Mouse (Mus musculus) heart, embryonic 15.5 days (tissue): ENCODE data around the gene Gm10974. TPM values are rescaled to one million over a fixed set of nuclear protein-coding genes. Genes with fewer than 3 reads are reported as not detected.

Experiments used
- ATAC-seq: fragments of 200-750 bp; cut with Nextera tagmentation; replicated peaks from 2 replicates; pipeline ENCODE4 v1.8.0; 2017; ENCODE audit warnings: low read depth, moderate TSS enrichment; ENCODE audit not compliant: insufficient number of reproducible peaks, insufficient read depth, low FRiP score
- H3K27ac ChIP-seq: fragments of 300-500 bp; sonication (generic); 2 replicates; pipeline ENCODE4 v1.5.1; 2015; ENCODE audit warnings: mild to moderate bottlenecking, inconsistent platforms
- H3K27me3 ChIP-seq: fragments of 300-500 bp; sonication (generic); 2 replicates; pipeline ENCODE4 v1.6.1; 2015; ENCODE audit warnings: inconsistent platforms
- H3K36me3 ChIP-seq: fragments of 300-500 bp; sonication (generic); 2 replicates; pipeline ENCODE4 v1.6.1; 2015; ENCODE audit warnings: mild to moderate bottlenecking, inconsistent platforms
- H3K4me1 ChIP-seq: fragments of 300-500 bp; sonication (generic); replicated peaks from 2 replicates; pipeline ENCODE4 v1.6.1; 2015; ENCODE audit warnings: inconsistent platforms
- H3K4me2 ChIP-seq: fragments of 300-500 bp; sonication (generic); 2 replicates; pipeline ENCODE4 v1.6.1; 2015; ENCODE audit warnings: inconsistent platforms, mild to moderate bottlenecking, moderate library complexity
- H3K4me3 ChIP-seq: fragments of 300-500 bp; sonication (generic); 2 replicates; pipeline ENCODE4 v1.5.1; 2015; ENCODE audit warnings: mild to moderate bottlenecking, inconsistent platforms
- H3K9ac ChIP-seq: fragments of 300-500 bp; sonication (generic); 2 replicates; pipeline ENCODE4 v1.6.1; 2015; ENCODE audit warnings: mild to moderate bottlenecking, inconsistent platforms
- H3K9me3 ChIP-seq: fragments of 300-500 bp; sonication (generic); replicated peaks from 2 replicates; pipeline ENCODE4 v1.6.1; 2016; ENCODE audit warnings: inconsistent platforms
- WGBS: fragments of 180-500 bp; shearing (Covaris S2); methylation state at CpG from one replicate; pipeline ENCODE4 v1.1.7; 2015; ENCODE audit warnings: mixed read lengths; 5-methylcytosine and 5-hydroxymethylcytosine counted together
- polyA plus RNA-seq: library from polyadenylated mRNA; unstranded; fragments of >200 nt; fragmentation: Nextera tagmentation; extraction: Ambion mirVana; gene quantifications from 2 replicates; pipeline ENCODE4 v1.2.1, GENCODE M21; 2015

The Gm10974 gene
- polyA plus RNA-seq, 1 experiment from 2014 or later, result not detected

DNA sequence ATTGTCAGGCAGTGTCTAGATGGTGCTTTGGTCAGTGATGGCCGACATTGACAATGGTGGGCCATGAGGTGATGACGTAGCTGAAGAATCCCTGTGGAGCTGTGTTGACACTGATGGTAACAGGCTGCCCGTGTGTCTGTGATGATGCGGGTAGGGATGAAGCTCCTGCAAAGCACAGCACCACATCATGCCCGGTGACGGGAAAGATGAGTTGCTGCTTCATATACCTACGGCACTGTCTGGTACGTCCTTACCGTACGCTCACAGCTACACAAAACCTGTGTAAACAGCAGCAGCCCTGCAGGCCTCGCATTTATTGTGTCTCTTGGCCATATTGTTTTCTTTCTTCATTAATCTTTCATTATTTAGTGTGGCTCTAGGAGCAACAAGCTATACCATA, 1.2 kb upstream of the Gm10974 start:
- H3K27ac ChIP-seq, result no peak overlapping the region
- no peak overlapping the region for H3K4me3 ChIP-seq
- peaks cover 4% of the 10 kb centered on the region for H3K4me1 ChIP-seq
- no peak overlapping the region for H3K9ac ChIP-seq
- 86% methylated on average over 11 of the region's 11 CpGs for WGBS
- no peak for ATAC-seq
- no peaks in the 10 kb centered on the region; the same call in 1 of the 2 replicates for H3K36me3 ChIP-seq
- no peaks in the 10 kb centered on the region for H3K27me3 ChIP-seq
- H3K4me2 ChIP-seq, result no peak overlapping the region
- peaks cover 8% of the 10 kb centered on the region; the same call in 1 of the 2 replicates for H3K9me3 ChIP-seq

GRCm38 (mm10) chr7:66365411-66365810, 294 bp upstream of the Gm10974 start:
- Histone ChIP-seq H3K4me2 (no peak overlapping the region), H3K27me3 (no peaks in the 10 kb centered on the region), H3K36me3 (no peaks in the 10 kb centered on the region; the same call in 1 of the 2 replicates), H3K9me3 (peaks cover 8% of the 10 kb centered on the region; the same call in 1 of the 2 replicates), H3K27ac (no peak overlapping the region), H3K4me1 (peaks cover 6% of the 10 kb centered on the region), H3K4me3 (no peak overlapping the region), H3K9ac (no peak overlapping the region)
- 60% methylated on average over 2 of the region's 2 CpGs for WGBS
- ATAC-seq, result no peak

GRCm38 (mm10) chr7:66369071-66369933, 3.6 kb downstream of the Gm10974 start:
- Histone ChIP-seq H3K9me3 (no peaks in the 10 kb centered on the region), H3K27me3 (no peaks in the 10 kb centered on the region), H3K4me1 (peaks cover 6% of the 10 kb centered on the region), H3K27ac (0 out of 2 replicates have a peak overlapping the region, but pooled peaks have one; percentile 0), H3K4me2 (no peak overlapping the region), H3K4me3 (no peak overlapping the region), H3K36me3 (no peaks in the 10 kb centered on the region), H3K9ac (no peak overlapping the region)
- 63% methylated on average over 5 of the region's 5 CpGs for WGBS
- no peak for ATAC-seq

DNA sequence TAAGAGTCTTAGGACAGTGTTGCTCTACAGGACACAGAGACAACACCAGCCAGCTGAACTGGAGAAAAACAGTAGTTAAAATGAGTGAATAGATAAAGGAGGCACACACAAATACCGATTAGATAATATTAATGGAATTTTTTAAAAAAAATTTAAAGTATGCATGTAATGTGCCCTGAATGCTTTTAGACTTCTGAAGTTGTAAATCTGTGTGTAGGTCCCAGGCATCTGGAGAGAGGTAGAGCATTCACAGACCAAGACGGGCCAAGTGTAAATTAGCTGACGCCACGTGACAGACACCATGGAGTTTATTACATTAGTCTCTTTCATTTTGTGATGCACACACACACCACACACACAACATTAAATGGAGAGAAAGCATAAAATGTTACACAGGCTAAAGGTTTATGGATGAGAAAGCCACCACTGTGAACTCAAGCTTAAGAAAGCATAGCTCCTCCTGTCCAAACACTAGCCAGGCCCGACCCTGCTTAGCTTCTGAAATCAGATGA, 4.3 kb downstream of the Gm10974 start:
- WGBS, result 41% methylated on average over 5 of the region's 5 CpGs
- ATAC-seq, result no peak
- Histone ChIP-seq H3K27ac (0 out of 2 replicates have a peak overlapping the region, but pooled peaks have one; percentile 0), H3K4me1 (peaks cover 6% of the 10 kb centered on the region), H3K36me3 (no peaks in the 10 kb centered on the region), H3K9me3 (no peaks in the 10 kb centered on the region), H3K9ac (no peak overlapping the region), H3K4me2 (no peak overlapping the region), H3K4me3 (no peak overlapping the region), H3K27me3 (no peaks in the 10 kb centered on the region)

GRCm38 (mm10) chr7:66370970-66371369, 5.3 kb downstream of the Gm10974 start:
- Histone ChIP-seq H3K27me3 (no peaks in the 10 kb centered on the region), H3K4me1 (peaks cover 6% of the 10 kb centered on the region), H3K4me2 (no peak overlapping the region), H3K27ac (no peak overlapping the region), H3K4me3 (no peak overlapping the region), H3K36me3 (no peaks in the 10 kb centered on the region), H3K9ac (no peak overlapping the region), H3K9me3 (no peaks in the 10 kb centered on the region)
- no peak for ATAC-seq
- 81% methylated on average over 6 of the region's 6 CpGs for WGBS

DNA sequence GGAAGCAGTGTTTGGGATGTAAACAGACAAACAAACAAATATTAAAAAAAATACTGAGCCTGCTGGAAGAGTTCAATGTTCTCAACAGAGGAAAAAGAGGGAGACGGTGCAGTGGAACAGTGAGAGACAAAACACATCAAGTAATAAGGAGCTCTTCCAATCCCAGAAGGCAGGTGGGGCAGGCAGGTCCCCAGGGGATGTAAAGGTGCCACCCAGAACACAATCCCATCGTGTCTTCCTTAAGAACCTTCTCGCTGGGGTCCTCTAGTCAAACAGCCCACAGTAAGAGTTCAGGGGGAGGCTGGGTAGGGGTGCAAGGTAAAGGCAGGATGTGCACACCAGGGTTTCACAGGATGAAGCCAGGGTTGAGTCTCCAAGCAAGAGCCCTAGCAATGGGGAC, 7.7 kb downstream of the Gm10974 start:
- H3K4me3 ChIP-seq, result no peak overlapping the region
- peaks cover 6% of the 10 kb centered on the region for H3K4me1 ChIP-seq
- WGBS, result 78% methylated on average over 3 of the region's 3 CpGs
- no peaks in the 10 kb centered on the region for H3K27me3 ChIP-seq
- H3K27ac ChIP-seq, result no peak overlapping the region
- no peaks in the 10 kb centered on the region for H3K36me3 ChIP-seq
- H3K4me2 ChIP-seq, result no peak overlapping the region
- no peak overlapping the region for H3K9ac ChIP-seq
- ATAC-seq, result no peak
- no peaks in the 10 kb centered on the region for H3K9me3 ChIP-seq

DNA sequence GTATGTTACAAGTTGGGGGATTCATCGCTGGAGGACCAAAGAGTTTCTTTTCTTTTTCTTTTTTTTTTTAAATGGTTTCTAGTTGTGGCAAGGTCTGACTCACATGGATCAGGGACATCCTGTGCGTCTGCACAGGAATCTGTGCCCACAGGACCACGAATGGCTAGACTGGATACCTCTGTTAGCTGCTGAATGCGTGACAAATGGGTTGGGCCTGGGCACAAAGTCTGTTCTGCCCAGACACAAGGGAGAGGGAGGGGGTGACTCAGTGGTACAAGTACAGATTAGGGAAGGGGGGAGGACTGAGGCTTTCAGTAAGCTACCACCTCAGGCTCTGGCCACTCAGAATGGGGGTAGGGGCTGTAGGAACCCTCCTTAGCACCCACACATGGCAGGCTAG, 10.0 kb downstream of the Gm10974 start:
- Histone ChIP-seq H3K4me2 (no peak overlapping the region), H3K9ac (no peak overlapping the region), H3K27me3 (no peaks in the 10 kb centered on the region), H3K27ac (no peak overlapping the region), H3K4me1 (no peaks in the 10 kb centered on the region; the same call in 1 of the 2 replicates), H3K36me3 (0 out of 2 replicates have a peak, but pooled peaks cover 6% of the 10 kb centered on the region), H3K4me3 (no peak overlapping the region), H3K9me3 (no peaks in the 10 kb centered on the region)
- ATAC-seq, result no peak
- WGBS, result 88% methylated on average over 4 of the region's 4 CpGs

GRCm38 (mm10) chr7:66376560-66376959, 10.9 kb downstream of the Gm10974 start:
- H3K36me3 ChIP-seq, result 0 out of 2 replicates have a peak, but pooled peaks cover 7% of the 10 kb centered on the region
- 72% methylated on average over 10 of the region's 10 CpGs for WGBS
- H3K27me3 ChIP-seq, result no peaks in the 10 kb centered on the region
- H3K4me2 ChIP-seq, result no peak overlapping the region
- H3K4me3 ChIP-seq, result no peak overlapping the region
- H3K9me3 ChIP-seq, result no peaks in the 10 kb centered on the region
- ATAC-seq, result no peak
- H3K4me1 ChIP-seq, result no peaks in the 10 kb centered on the region; the same call in 1 of the 2 replicates
- H3K9ac ChIP-seq, result no peak overlapping the region
- H3K27ac ChIP-seq, result no peak overlapping the region

- Histone ChIP-seq H3K36me3 (0 out of 2 replicates have a peak, but pooled peaks cover 7% of the 10 kb centered on the region), H3K4me2 (no peak overlapping the region), H3K4me3 (no peak overlapping the region), H3K4me1 (peaks cover 11% of the 10 kb centered on the region), H3K27ac (no peak overlapping the region), H3K9ac (no peak overlapping the region), H3K27me3 (no peaks in the 10 kb centered on the region), H3K9me3 (no peaks in the 10 kb centered on the region)
- no peak for ATAC-seq
- WGBS, result 63% methylated on average over 5 of the region's 5 CpGs
Measured at GRCm38 (mm10) chr7:66384213-66384612, 18.5 kb downstream of the Gm10974 start.

DNA sequence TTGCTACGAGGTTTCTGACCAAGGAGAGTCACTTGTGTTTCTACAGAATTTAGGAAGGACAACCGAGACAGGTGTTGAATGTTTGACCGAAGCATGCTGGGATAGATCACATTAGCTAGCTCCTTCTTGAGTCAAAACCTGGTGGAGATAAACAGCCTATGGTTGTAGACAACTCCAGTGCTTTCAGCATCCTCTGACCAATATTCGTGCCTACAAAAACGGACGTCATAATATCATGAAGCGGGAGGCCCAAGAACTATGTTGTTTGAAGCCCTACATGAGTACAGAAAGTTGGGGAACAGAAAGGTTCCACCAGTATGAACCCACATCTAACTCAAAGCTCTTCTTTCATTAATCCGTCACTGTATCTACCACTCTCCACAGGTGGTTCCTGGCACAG, 19.2 kb downstream of the Gm10974 start:
- H3K27ac ChIP-seq, result no peak overlapping the region
- WGBS, result 91% methylated on average over 8 of the region's 8 CpGs
- H3K36me3 ChIP-seq, result 0 out of 2 replicates have a peak, but pooled peaks cover 7% of the 10 kb centered on the region
- no peak overlapping the region for H3K4me3 ChIP-seq
- no peak overlapping the region for H3K9ac ChIP-seq
- ATAC-seq, result no peak
- no peak overlapping the region for H3K4me2 ChIP-seq
- no peaks in the 10 kb centered on the region for H3K27me3 ChIP-seq
- H3K9me3 ChIP-seq, result no peaks in the 10 kb centered on the region
- peaks cover 11% of the 10 kb centered on the region for H3K4me1 ChIP-seq

GRCm38 (mm10) chr7:66385826-66386225, 20.1 kb downstream of the Gm10974 start:
- Histone ChIP-seq H3K27me3 (no peaks in the 10 kb centered on the region), H3K9ac (no peak overlapping the region), H3K36me3 (0 out of 2 replicates have a peak, but pooled peaks cover under 1% of the 10 kb centered on the region), H3K27ac (no peak overlapping the region), H3K9me3 (no peaks in the 10 kb centered on the region), H3K4me1 (peaks cover 11% of the 10 kb centered on the region), H3K4me2 (no peak overlapping the region), H3K4me3 (no peak overlapping the region)
- ATAC-seq, result no peak
- WGBS, result 94% methylated on average over 12 of the region's 12 CpGs
